Mouse (Mus musculus): ENCODE results near the gene Mtg1. TPM values are rescaled to one million over a fixed set of nuclear protein-coding genes. Genes with fewer than 3 reads are reported as not detected.

The Mtg1 gene
- polyA plus RNA-seq, 1 experiment from 2014 or later: 28.4 TPM

GRCm38 (mm10) chr7:140170863-140171262 lies 33.5 kb downstream of the Mtg1 start:
- no peak for TF ChIP-seq CTCF (IDR thresholded peaks at IDR 0.05; ENCODE audit: low read depth)
- no peaks in the 10 kb centered on the region for H3K9me3 ChIP-seq (ENCODE audit: low read depth, low read length)
- no peaks in the 10 kb centered on the region for H3K4me1 ChIP-seq (ENCODE audit: insufficient read depth)
- no peak overlapping the region for H3K27ac ChIP-seq (ENCODE audit: low read depth)
- H3K4me3 ChIP-seq (ENCODE audit: low read depth, low read length): no peak overlapping the region
- H3K27me3 ChIP-seq (ENCODE audit: insufficient read depth, low read length): no peaks in the 10 kb centered on the region
- DNase-seq (no peak), ATAC-seq (ENCODE audit: insufficient read depth) (no peak)
- no peak overlapping the region for H3K9ac ChIP-seq
- H3K36me3 ChIP-seq (ENCODE audit: insufficient read depth): no peaks in the 10 kb centered on the region
- no peak overlapping the region for H3K4me2 ChIP-seq
- WGBS: 91% methylated on average over 3 of the region's 3 CpGs

GRCm38 (mm10) chr7:140172936-140173335 lies 35.6 kb downstream of the Mtg1 start, which contains the start of gene Olfr523:
TSS of gene Olfr523 (plus strand) at chr7:140173217.
- no peak for ATAC-seq (ENCODE audit: insufficient read depth)
- H3K4me1 ChIP-seq (ENCODE audit: insufficient read depth): no peaks in the 10 kb centered on the region
- no peak within 1 kb of the TSS for H3K4me3 ChIP-seq (ENCODE audit: low read depth, low read length)
- no peaks in the 10 kb centered on the region for H3K27me3 ChIP-seq (ENCODE audit: insufficient read depth, low read length)
- H3K36me3 ChIP-seq (ENCODE audit: insufficient read depth): no peaks in the 10 kb centered on the region
- no peaks in the 10 kb centered on the region for H3K9me3 ChIP-seq (ENCODE audit: low read depth, low read length)
- no peak for DNase-seq
- H3K27ac ChIP-seq (ENCODE audit: low read depth): no peak within 1 kb of the TSS
- no peak within 1 kb of the TSS for H3K9ac ChIP-seq
- WGBS: 43% methylated on average over 1 of the region's 1 CpGs
- no peak for TF ChIP-seq CTCF (IDR thresholded peaks at IDR 0.05; ENCODE audit: low read depth)
- no peak within 1 kb of the TSS for H3K4me2 ChIP-seq

- H3K27me3 ChIP-seq (ENCODE audit: insufficient read depth, low read length): no peaks in the 10 kb centered on the region
- no peaks in the 10 kb centered on the region for H3K36me3 ChIP-seq (ENCODE audit: insufficient read depth)
- no peaks in the 10 kb centered on the region for H3K9me3 ChIP-seq (ENCODE audit: low read depth, low read length)
- WGBS: 78% methylated on average over 2 of the region's 2 CpGs
- DNase-seq (no peak), ATAC-seq (ENCODE audit: insufficient read depth) (no peak)
- H3K9ac ChIP-seq: no peak overlapping the region
- no peak overlapping the region for H3K4me2 ChIP-seq
- H3K27ac ChIP-seq (ENCODE audit: low read depth): no peak overlapping the region
- H3K4me3 ChIP-seq (ENCODE audit: low read depth, low read length): no peak overlapping the region
- TF ChIP-seq CTCF (IDR thresholded peaks at IDR 0.05; ENCODE audit: low read depth): no peak
- no peaks in the 10 kb centered on the region for H3K4me1 ChIP-seq (ENCODE audit: insufficient read depth)
Observed at GRCm38 (mm10) chr7:140179176-140179575, 41.8 kb downstream of the Mtg1 start.

GRCm38 (mm10) chr7:140180692-140181091 lies 43.3 kb downstream of the Mtg1 start:
- TF ChIP-seq CTCF (IDR thresholded peaks at IDR 0.05; ENCODE audit: low read depth): no peak
- no peaks in the 10 kb centered on the region for H3K27me3 ChIP-seq (ENCODE audit: insufficient read depth, low read length)
- no peak for DNase-seq
- H3K9ac ChIP-seq: no peak overlapping the region
- ATAC-seq (ENCODE audit: insufficient read depth): no peak
- no peaks in the 10 kb centered on the region for H3K4me1 ChIP-seq (ENCODE audit: insufficient read depth)
- no peak overlapping the region for H3K4me2 ChIP-seq
- WGBS: 66% methylated on average over 2 of the region's 2 CpGs
- H3K4me3 ChIP-seq (ENCODE audit: low read depth, low read length): no peak overlapping the region
- no peaks in the 10 kb centered on the region for H3K9me3 ChIP-seq (ENCODE audit: low read depth, low read length)
- H3K27ac ChIP-seq (ENCODE audit: low read depth): no peak overlapping the region
- no peaks in the 10 kb centered on the region for H3K36me3 ChIP-seq (ENCODE audit: insufficient read depth)

- 75% methylated on average over 4 of the region's 4 CpGs for WGBS
- no peak overlapping the region for H3K27ac ChIP-seq (ENCODE audit: low read depth)
- no peak overlapping the region for H3K9ac ChIP-seq
- DNase-seq (no peak), ATAC-seq (ENCODE audit: insufficient read depth) (no peak)
- no peaks in the 10 kb centered on the region for H3K27me3 ChIP-seq (ENCODE audit: insufficient read depth, low read length)
- no peak overlapping the region for H3K4me3 ChIP-seq (ENCODE audit: low read depth, low read length)
- H3K4me2 ChIP-seq: no peak overlapping the region
- H3K36me3 ChIP-seq (ENCODE audit: insufficient read depth): no peaks in the 10 kb centered on the region
- TF ChIP-seq CTCF (IDR thresholded peaks at IDR 0.05; ENCODE audit: low read depth): no peak
- H3K9me3 ChIP-seq (ENCODE audit: low read depth, low read length): no peaks in the 10 kb centered on the region
- no peaks in the 10 kb centered on the region for H3K4me1 ChIP-seq (ENCODE audit: insufficient read depth)
Observed at GRCm38 (mm10) chr7:140184206-140184605, 46.8 kb downstream of the Mtg1 start.

GRCm38 (mm10) chr7:140186646-140187620 lies 49.6 kb downstream of the Mtg1 start:
- no peaks in the 10 kb centered on the region for H3K27me3 ChIP-seq (ENCODE audit: insufficient read depth, low read length)
- TF ChIP-seq CTCF (IDR thresholded peaks at IDR 0.05; ENCODE audit: low read depth): peak; percentile 57
- DNase-seq: peak; percentile 18
- no peaks in the 10 kb centered on the region for H3K36me3 ChIP-seq (ENCODE audit: insufficient read depth)
- no peaks in the 10 kb centered on the region for H3K4me1 ChIP-seq (ENCODE audit: insufficient read depth)
- no peak for ATAC-seq (ENCODE audit: insufficient read depth)
- no peak overlapping the region for H3K4me3 ChIP-seq (ENCODE audit: low read depth, low read length)
- no peaks in the 10 kb centered on the region for H3K9me3 ChIP-seq (ENCODE audit: low read depth, low read length)
- no peak overlapping the region for H3K4me2 ChIP-seq
- H3K9ac ChIP-seq: no peak overlapping the region
- no peak overlapping the region for H3K27ac ChIP-seq (ENCODE audit: low read depth)
- 60% methylated on average over 18 of the region's 18 CpGs for WGBS

- 81% methylated on average over 7 of the region's 7 CpGs for WGBS
- Histone ChIP-seq H3K9ac (no peak overlapping the region), H3K9me3 (ENCODE audit: low read depth, low read length) (no peaks in the 10 kb centered on the region), H3K27me3 (ENCODE audit: insufficient read depth, low read length) (no peaks in the 10 kb centered on the region), H3K4me2 (no peak overlapping the region), H3K4me1 (ENCODE audit: insufficient read depth) (no peaks in the 10 kb centered on the region), H3K4me3 (ENCODE audit: low read depth, low read length) (no peak overlapping the region), H3K27ac (ENCODE audit: low read depth) (no peak overlapping the region), H3K36me3 (ENCODE audit: insufficient read depth) (no peaks in the 10 kb centered on the region)
- no peak for DNase-seq
- no peak for TF ChIP-seq CTCF (IDR thresholded peaks at IDR 0.05; ENCODE audit: low read depth)
- no peak for ATAC-seq (ENCODE audit: insufficient read depth)
Observed at GRCm38 (mm10) chr7:140187721-140188390, 50.5 kb downstream of the Mtg1 start.
